Mouse (Mus musculus) stomach, embryonic 15.5 days (tissue): ENCODE measurements around the gene Pwp1. TPM values are rescaled to one million over a fixed set of nuclear protein-coding genes. Genes with fewer than 3 reads are reported as not detected.

Experiments used
- ATAC-seq: fragments of 200-750 bp; cut with Nextera tagmentation; 2 replicates; pipeline ENCODE4 v1.8.0; 2017; ENCODE audit warnings: low read depth, moderate number of reproducible peaks, moderate TSS enrichment; ENCODE audit not compliant: insufficient read depth, low FRiP score
- H3K27ac ChIP-seq: fragments of 300-500 bp; sonication (generic); 2 replicates; pipeline ENCODE4 v1.5.1; 2015; ENCODE audit warnings: mild to moderate bottlenecking, inconsistent platforms
- H3K27me3 ChIP-seq: fragments of 300-500 bp; sonication (generic); replicated peaks from 2 replicates; pipeline ENCODE4 v1.6.1; 2015; ENCODE audit warnings: inconsistent platforms
- H3K36me3 ChIP-seq: fragments of 300-500 bp; sonication (generic); 2 replicates; pipeline ENCODE4 v1.6.1; 2015; ENCODE audit warnings: inconsistent platforms
- H3K4me1 ChIP-seq: fragments of 300-500 bp; sonication (generic); 2 replicates; pipeline ENCODE4 v1.6.1; 2015; ENCODE audit warnings: inconsistent platforms
- H3K4me2 ChIP-seq: fragments of 300-500 bp; sonication (generic); 2 replicates; pipeline ENCODE4 v1.6.1; 2015; ENCODE audit warnings: mild to moderate bottlenecking, inconsistent platforms
- H3K4me3 ChIP-seq: fragments of 300-500 bp; sonication (generic); replicated peaks from 2 replicates; pipeline ENCODE4 v1.5.1; 2015; ENCODE audit warnings: inconsistent platforms
- H3K9ac ChIP-seq: fragments of 300-500 bp; sonication (generic); 2 replicates; pipeline ENCODE4 v1.6.1; 2015; ENCODE audit warnings: inconsistent platforms
- H3K9me3 ChIP-seq: fragments of 300-500 bp; sonication (generic); 2 replicates; pipeline ENCODE4 v1.6.1; 2016; ENCODE audit warnings: inconsistent platforms
- WGBS: fragments of 180-500 bp; shearing (Covaris S2); methylation state at CpG from one replicate; pipeline ENCODE4 v1.1.7; 2015; 5-methylcytosine and 5-hydroxymethylcytosine counted together
- polyA plus RNA-seq: library from polyadenylated mRNA; unstranded; fragments of >200 nt; fragmentation: Nextera tagmentation; extraction: Ambion mirVana; gene quantifications from 2 replicates; pipeline ENCODE4 v1.2.1, GENCODE M21; 2015

Pwp1 gene
- polyA plus RNA-seq, 1 experiment from 2014 or later: 66.2 TPM

GRCm38 (mm10) chr10:85916498-85917309 is 87.4 kb downstream of the Pwp1 start, which contains the start of gene Prdm4:
Gene Prdm4, minus strand, starts transcription at chr10:85917142.
- peak within 1 kb of the TSS; percentile 99 for H3K4me3 ChIP-seq
- H3K9me3 ChIP-seq: no peaks in the 10 kb centered on the region
- H3K9ac ChIP-seq: peak within 1 kb of the TSS; percentile 75
- peaks cover 5% of the 10 kb centered on the region; the same call in 1 of the 2 replicates for H3K36me3 ChIP-seq
- peak; percentile 100 for ATAC-seq
- H3K4me1 ChIP-seq: 0 out of 2 replicates have a peak, but pooled peaks cover 11% of the 10 kb centered on the region
- peak within 1 kb of the TSS; percentile 77 for H3K4me2 ChIP-seq
- peak within 1 kb of the TSS; percentile 89 for H3K27ac ChIP-seq
- no peaks in the 10 kb centered on the region; the same call in 1 of the 2 replicates for H3K27me3 ChIP-seq
- under 1% methylated on average over 77 of the region's 90 CpGs for WGBS

- Histone ChIP-seq H3K4me2 (peak within 1 kb of the TSS; percentile 97), H3K9ac (no peak within 1 kb of the TSS), H3K4me3 (peak within 1 kb of the TSS; percentile 53), H3K9me3 (no peaks in the 10 kb centered on the region), H3K36me3 (no peaks in the 10 kb centered on the region), H3K27ac (no peak within 1 kb of the TSS), H3K27me3 (peaks cover 7% of the 10 kb centered on the region; the same call in 1 of the 2 replicates), H3K4me1 (peaks cover 11% of the 10 kb centered on the region)
- ATAC-seq: no peak
- 2% methylated on average over 23 of the region's 23 CpGs for WGBS
Observed at GRCm38 (mm10) chr10:85927676-85928445, 98.6 kb downstream of the Pwp1 start, which contains the start of gene Ascl4. Gene Ascl4, plus strand, starts transcription at chr10:85927681.

- Histone ChIP-seq H3K4me3 (peak overlapping the region; percentile 53), H3K27ac (no peak overlapping the region), H3K36me3 (no peaks in the 10 kb centered on the region), H3K9ac (no peak overlapping the region), H3K4me2 (peak overlapping the region; percentile 97), H3K9me3 (no peaks in the 10 kb centered on the region), H3K4me1 (peaks cover 11% of the 10 kb centered on the region), H3K27me3 (peaks cover 7% of the 10 kb centered on the region; the same call in 1 of the 2 replicates)
- under 1% methylated on average over 63 of the region's 63 CpGs for WGBS
- ATAC-seq: peak; percentile 85
Observed at GRCm38 (mm10) chr10:85928499-85929207, 99.4 kb downstream of the Pwp1 start.

- Histone ChIP-seq H3K4me3 (peak overlapping the region; percentile 53), H3K9me3 (no peaks in the 10 kb centered on the region), H3K36me3 (no peaks in the 10 kb centered on the region), H3K9ac (no peak overlapping the region), H3K27me3 (peaks cover 7% of the 10 kb centered on the region; the same call in 1 of the 2 replicates), H3K27ac (no peak overlapping the region), H3K4me1 (peaks cover 11% of the 10 kb centered on the region), H3K4me2 (peak overlapping the region; percentile 97)
- ATAC-seq: no peak
- WGBS: 47% methylated on average over 11 of the region's 11 CpGs
Observed at GRCm38 (mm10) chr10:85929208-85929591, 99.9 kb downstream of the Pwp1 start.

GRCm38 (mm10) chr10:85929962-85930361 is 100.7 kb downstream of the Pwp1 start:
- peaks cover 11% of the 10 kb centered on the region for H3K4me1 ChIP-seq
- peaks cover 7% of the 10 kb centered on the region; the same call in 1 of the 2 replicates for H3K27me3 ChIP-seq
- no peak overlapping the region for H3K4me2 ChIP-seq
- H3K36me3 ChIP-seq: no peaks in the 10 kb centered on the region
- no peak overlapping the region for H3K27ac ChIP-seq
- 90% methylated on average over 11 of the region's 11 CpGs for WGBS
- no peak overlapping the region for H3K4me3 ChIP-seq
- H3K9me3 ChIP-seq: no peaks in the 10 kb centered on the region
- no peak overlapping the region for H3K9ac ChIP-seq
- ATAC-seq: no peak

- H3K27me3 ChIP-seq: no peaks in the 10 kb centered on the region
- no peaks in the 10 kb centered on the region for H3K4me1 ChIP-seq
- ATAC-seq: no peak
- H3K9me3 ChIP-seq: no peaks in the 10 kb centered on the region
- no peak overlapping the region for H3K27ac ChIP-seq
- no peak overlapping the region for H3K4me2 ChIP-seq
- H3K9ac ChIP-seq: no peak overlapping the region
- WGBS: 94% methylated on average over 6 of the region's 6 CpGs
- H3K36me3 ChIP-seq: peaks cover 32% of the 10 kb centered on the region
- no peak overlapping the region for H3K4me3 ChIP-seq
Observed at GRCm38 (mm10) chr10:85936280-85936965, 107.1 kb downstream of the Pwp1 start.

Other genes with a start within 250 kb of the Pwp1 start
- 13.1 and 14.9 TPM in 2 replicates for gene Prdm4, start 87.6 kb downstream of the Pwp1 start, polyA plus RNA-seq
- 0.35 and 0.37 TPM in 2 replicates for gene Ascl4, start 98.2 kb downstream of the Pwp1 start, polyA plus RNA-seq
- gene Rtcb, start 128.3 kb downstream of the Pwp1 start, polyA plus RNA-seq: 163 and 178 TPM in 2 replicates
- gene Bpifc, start 182.4 kb downstream of the Pwp1 start, polyA plus RNA-seq: 0.19 and 0.71 TPM in 2 replicates
- 30.9 and 31.3 TPM in 2 replicates for gene Fbxo7, start 192.5 kb downstream of the Pwp1 start, polyA plus RNA-seq